Mouse (Mus musculus): Measurements from ENCODE around the gene Cntn5.

- TF ChIP-seq UBTF (IDR thresholded peaks at IDR 0.05; ENCODE audit: low read depth, low read length), result no peak
- TF ChIP-seq E2F4 (IDR thresholded peaks at IDR 0.05; ENCODE audit: insufficient replicate concordance, low read depth, low read length), result no peak
- no peak for TF ChIP-seq ETS1 (conservative IDR thresholded peaks at IDR 0.05; ENCODE audit: low read depth, low read length)
- no peak for TF ChIP-seq RAD21 (IDR thresholded peaks at IDR 0.05; ENCODE audit: low read depth, low read length)
- no peak for TF ChIP-seq CTCF (conservative IDR thresholded peaks at IDR 0.05 in 1 of 2, IDR thresholded peaks at IDR 0.05 in 1 of 2; ENCODE audit: low read depth in 2 of 2, low read length in 2 of 2)
- no peak for TF ChIP-seq ZMIZ1 (IDR thresholded peaks at IDR 0.05; ENCODE audit: low read depth, low read length)
- no peak for TF ChIP-seq CHD2 (IDR thresholded peaks at IDR 0.05; ENCODE audit: low read length)
- no peak for TF ChIP-seq PAX5 (IDR thresholded peaks at IDR 0.05; ENCODE audit: low read length)
- TF ChIP-seq MEF2A (IDR thresholded peaks at IDR 0.05; ENCODE audit: borderline replicate concordance, low read depth, low read length), result no peak
These were observed 109.5 kb downstream of the Cntn5 start for GRCm38 (mm10) chr9:10795102-10795501.

All from CH12.LX (cell line).